Mouse (Mus musculus) ES-Bruce4 (cell line): Measurements from ENCODE around the gene Prkg2. TPM values are rescaled to one million over a fixed set of nuclear protein-coding genes. Genes with fewer than 3 reads are reported as not detected.
A peak's percentile ranks its signal among the peaks of the same experiment; 100 is the strongest.

Experiments
- H3K27ac ChIP-seq: 2 replicates; pipeline ENCODE4 v1.5.1; 2012; ENCODE audit warnings: low read length, inconsistent platforms; ENCODE audit not compliant: insufficient read depth
- H3K27me3 ChIP-seq: 2 replicates; pipeline ENCODE4 v1.6.1; 2012; ENCODE audit warnings: mild to moderate bottlenecking, low read length, inconsistent platforms; ENCODE audit not compliant: control insufficient read depth, poor library complexity, insufficient read depth, severe bottlenecking
- H3K36me3 ChIP-seq: 2 replicates; pipeline ENCODE4 v1.6.1; 2012; ENCODE audit warnings: inconsistent platforms, mild to moderate bottlenecking, low read length, moderate library complexity; ENCODE audit not compliant: control insufficient read depth, poor library complexity, insufficient read depth, severe bottlenecking
- H3K4me1 ChIP-seq: one replicate; pipeline ENCODE4 v1.8.1; 2011; ENCODE audit warnings: low read length; ENCODE audit not compliant: control insufficient read depth, insufficient read depth
- H3K4me3 ChIP-seq: 2 replicates; pipeline ENCODE4 v1.5.1; 2011; ENCODE audit warnings: low read depth, mild to moderate bottlenecking, low read length
- H3K9ac ChIP-seq: 2 replicates; pipeline ENCODE4 v1.6.1; 2012; ENCODE audit warnings: low read depth, mild to moderate bottlenecking, inconsistent platforms; ENCODE audit not compliant: poor library complexity, severe bottlenecking
- H3K9me3 ChIP-seq: replicated peaks from 2 replicates; pipeline ENCODE4 v1.6.1; 2012; ENCODE audit warnings: mild to moderate bottlenecking, low read length, inconsistent platforms; ENCODE audit not compliant: control insufficient read depth, poor library complexity, insufficient read depth, severe bottlenecking
- CTCF ChIP-seq: IDR thresholded peaks from one replicate; pipeline ENCODE4 v1.8.1; 2011; ENCODE audit warnings: low read depth, low read length
- EP300 ChIP-seq: IDR thresholded peaks from 2 replicates; pipeline ENCODE4 v1.6.1; 2011; ENCODE audit warnings: low read depth, low read length; ENCODE audit not compliant: insufficient read depth
- POLR2A ChIP-seq: IDR thresholded peaks from one replicate; pipeline ENCODE4 v1.8.1; 2011; ENCODE audit warnings: low read length; ENCODE audit not compliant: insufficient read depth
- polyA plus RNA-seq: library from polyadenylated mRNA; stranded (reverse); fragments of >200 nt; gene quantifications from 2 replicates; pipeline ENCODE4 v1.2.4, GENCODE M21; 2011; ENCODE audit warnings: low read depth; ENCODE audit not compliant: missing spikeins, insufficient read depth, insufficient read length

Gene Prkg2
- 0.19 and 0.94 TPM in 2 replicates for polyA plus RNA-seq

- Histone ChIP-seq H3K36me3 (no peaks in the 10 kb centered on the region), H3K4me1 (no peaks in the 10 kb centered on the region), H3K9ac (peak within 1 kb of the TSS; percentile 61), H3K27ac (no peak within 1 kb of the TSS), H3K27me3 (peaks cover 15% of the 10 kb centered on the region), H3K9me3 (no peaks in the 10 kb centered on the region), H3K4me3 (peak within 1 kb of the TSS; percentile 67)
- no peak for TF ChIP-seq POLR2A
- TF ChIP-seq EP300: no peak
- TF ChIP-seq CTCF: no peak
Observed at GRCm38 (mm10) chr5:99036596-99037441, at the start of gene Prkg2. TSS of gene Prkg2 (minus strand) at chr5:99037351.

GRCm38 (mm10) chr5:99083955-99084354, 46.8 kb upstream of the Prkg2 start:
- no peaks in the 10 kb centered on the region for H3K36me3 ChIP-seq
- no peak for TF ChIP-seq EP300
- TF ChIP-seq CTCF: no peak
- TF ChIP-seq POLR2A: no peak
- H3K4me3 ChIP-seq: no peak overlapping the region
- no peaks in the 10 kb centered on the region for H3K4me1 ChIP-seq
- H3K9me3 ChIP-seq: no peaks in the 10 kb centered on the region
- no peak overlapping the region for H3K27ac ChIP-seq
- H3K27me3 ChIP-seq: no peaks in the 10 kb centered on the region
- H3K9ac ChIP-seq: no peak overlapping the region

GRCm38 (mm10) chr5:99078375-99078774, 41.2 kb upstream of the Prkg2 start:
- no peak overlapping the region for H3K9ac ChIP-seq
- no peaks in the 10 kb centered on the region for H3K9me3 ChIP-seq
- no peak for TF ChIP-seq CTCF
- TF ChIP-seq POLR2A: no peak
- TF ChIP-seq EP300: no peak
- H3K27ac ChIP-seq: no peak overlapping the region
- no peaks in the 10 kb centered on the region for H3K27me3 ChIP-seq
- no peaks in the 10 kb centered on the region for H3K4me1 ChIP-seq
- no peak overlapping the region for H3K4me3 ChIP-seq
- H3K36me3 ChIP-seq: no peaks in the 10 kb centered on the region

GRCm38 (mm10) chr5:99068391-99068790, 31.2 kb upstream of the Prkg2 start:
- no peak overlapping the region for H3K4me3 ChIP-seq
- no peak overlapping the region for H3K9ac ChIP-seq
- no peaks in the 10 kb centered on the region for H3K4me1 ChIP-seq
- TF ChIP-seq EP300 (no peak), POLR2A (no peak), CTCF (no peak)
- no peaks in the 10 kb centered on the region for H3K27me3 ChIP-seq
- H3K36me3 ChIP-seq: no peaks in the 10 kb centered on the region
- H3K27ac ChIP-seq: no peak overlapping the region
- H3K9me3 ChIP-seq: no peaks in the 10 kb centered on the region

GRCm38 (mm10) chr5:99062582-99062981, 25.4 kb upstream of the Prkg2 start:
- Histone ChIP-seq H3K4me3 (no peak overlapping the region), H3K27me3 (no peaks in the 10 kb centered on the region), H3K4me1 (no peaks in the 10 kb centered on the region), H3K9ac (no peak overlapping the region), H3K36me3 (no peaks in the 10 kb centered on the region), H3K27ac (no peak overlapping the region), H3K9me3 (no peaks in the 10 kb centered on the region)
- TF ChIP-seq CTCF (no peak), EP300 (no peak), POLR2A (no peak)

GRCm38 (mm10) chr5:99039021-99039420, 1.9 kb upstream of the Prkg2 start:
- H3K27me3 ChIP-seq: peaks cover 15% of the 10 kb centered on the region
- no peak overlapping the region for H3K9ac ChIP-seq
- TF ChIP-seq CTCF (no peak), EP300 (no peak), POLR2A (no peak)
- no peaks in the 10 kb centered on the region for H3K36me3 ChIP-seq
- H3K4me1 ChIP-seq: no peaks in the 10 kb centered on the region
- no peaks in the 10 kb centered on the region for H3K9me3 ChIP-seq
- H3K4me3 ChIP-seq: no peak overlapping the region
- no peak overlapping the region for H3K27ac ChIP-seq
